In the genomic region with DNA sequence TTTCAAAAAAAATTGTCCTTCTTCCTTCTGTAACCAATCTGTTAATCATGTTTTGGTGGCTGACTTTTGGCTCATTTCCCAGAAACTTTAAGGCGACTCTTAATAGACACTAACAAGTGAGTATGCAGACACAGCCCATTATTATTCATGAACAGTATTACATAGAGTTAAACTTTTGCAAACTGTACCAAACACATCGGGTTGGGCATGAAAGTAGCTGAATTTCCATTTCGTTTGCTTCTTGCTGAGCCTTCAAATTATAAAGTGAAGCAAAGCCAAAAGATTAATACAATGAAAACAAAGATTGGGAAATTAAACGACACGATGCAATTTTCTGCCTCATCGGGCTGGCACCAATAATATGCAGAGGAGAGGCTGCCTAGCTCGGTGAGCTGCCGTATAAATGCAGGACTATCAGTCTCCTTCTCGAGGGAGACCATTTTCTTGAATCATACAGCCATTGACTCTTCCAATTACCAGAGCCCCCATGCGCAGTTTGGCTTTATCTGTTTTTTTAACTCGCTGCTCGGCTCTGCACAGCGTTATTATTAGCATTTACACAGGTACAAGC, we compare ENCODE assay signal across 11 mouse cellular contexts.
A peak's percentile ranks its signal among the peaks of the same experiment; 100 is the strongest.
DNase-seq lines count a peak whose midpoint lies in the region; ATAC-seq and TF ChIP-seq lines count a peak whose summit lies in the region.
"Had no signal": no experiment of that assay in that cellular context is flagged by ENCODE, and none has a peak within 500 bp of the region (broad histone marks: within the 10 kb centered on the region; RNA-seq: fewer than 3 reads in every experiment).

No protein-coding gene starts in this region.

- peak overlapping the region; percentile 44 for H3K4me2 ChIP-seq in hindbrain, embryonic 14.5 days (replicated peaks)
- H3K4me2 ChIP-seq in neural tube, embryonic 12.5 days (replicated peaks), result no peak overlapping the region
- H3K4me2 ChIP-seq: liver, embryonic 15.5 days had no signal

- no peaks in the 10 kb centered on the region for H3K36me3 ChIP-seq in heart, adult 2 months (ENCODE audit: control insufficient read depth, insufficient read depth, low read length)
- H3K36me3 ChIP-seq in hindbrain, embryonic 14.5 days (replicated peaks; ENCODE audit: control insufficient read depth, insufficient read depth), result no peaks in the 10 kb centered on the region
- H3K36me3 ChIP-seq in neural tube, embryonic 12.5 days, result no peaks in the 10 kb centered on the region
- H3K36me3 ChIP-seq: liver, embryonic 15.5 days had no signal

- no peak for TF ChIP-seq CTCF in heart, adult 2 months (IDR thresholded peaks at IDR 0.05)

- ATAC-seq in hindbrain, embryonic 14.5 days (ENCODE audit: low FRiP score), result peak; percentile 87
- ATAC-seq in neural tube, embryonic 12.5 days (ENCODE audit: low FRiP score, low read depth), result peak; percentile 82
- ATAC-seq: inflammation-experienced regulatory T-cells, adult 6 months had no signal

- no peaks in the 10 kb centered on the region for H3K9me3 ChIP-seq in hindbrain, embryonic 14.5 days (ENCODE audit: control insufficient read depth, low read length)
- no peaks in the 10 kb centered on the region for H3K9me3 ChIP-seq in neural tube, embryonic 12.5 days
- H3K9me3 ChIP-seq: liver, embryonic 15.5 days had no signal

- no peaks in the 10 kb centered on the region for H3K4me1 ChIP-seq in heart, adult 2 months (ENCODE audit: control insufficient read depth, insufficient read depth, low read length)
- 0 out of 2 replicates have a peak, but pooled peaks cover 9% of the 10 kb centered on the region for H3K4me1 ChIP-seq in hindbrain, embryonic 14.5 days (replicated peaks; ENCODE audit: control insufficient read depth, insufficient read depth, low read length)
- 0 out of 2 replicates have a peak, but pooled peaks cover 2% of the 10 kb centered on the region for H3K4me1 ChIP-seq in neural tube, embryonic 12.5 days
- H3K4me1 ChIP-seq: liver, embryonic 15.5 days had no signal

- H3K79me2 ChIP-seq in heart, adult 2 months (replicated peaks; ENCODE audit: control insufficient read depth, insufficient read depth, low read length), result no peaks in the 10 kb centered on the region

- peak overlapping the region; percentile 23 for H3K4me3 ChIP-seq in heart, adult 2 months
- H3K4me3 ChIP-seq in hindbrain, embryonic 14.5 days (replicated peaks; ENCODE audit: low read length), result no peak overlapping the region; the same call in 1 of the 2 replicates
- no peak overlapping the region for H3K4me3 ChIP-seq in neural tube, embryonic 12.5 days
- H3K4me3 ChIP-seq: liver, embryonic 15.5 days had no signal

- H3K27me3 ChIP-seq in heart, adult 2 months (ENCODE audit: control insufficient read depth, insufficient read depth, low read length), result no peaks in the 10 kb centered on the region
- H3K27me3 ChIP-seq in hindbrain, embryonic 14.5 days (ENCODE audit: control insufficient read depth, insufficient read depth, low read length), result no peaks in the 10 kb centered on the region
- H3K27me3 ChIP-seq in neural tube, embryonic 12.5 days (replicated peaks), result no peaks in the 10 kb centered on the region
- H3K27me3 ChIP-seq: liver, embryonic 15.5 days had no signal

- no peak for TF ChIP-seq EP300 in heart, adult 2 months (IDR thresholded peaks at IDR 0.05; ENCODE audit: insufficient read depth, low read depth, low read length)

- intact Hi-C loops in heart, adult 2 months (cut with DNase I), result no loop called here

- H3K9ac ChIP-seq in heart, adult 2 months (ENCODE audit: low read depth, low read length), result no peak overlapping the region
- H3K9ac ChIP-seq in hindbrain, embryonic 14.5 days, result no peak overlapping the region
- no peak overlapping the region for H3K9ac ChIP-seq in neural tube, embryonic 12.5 days
- H3K9ac ChIP-seq: liver, embryonic 15.5 days had no signal

- WGBS in heart, adult 2 months, result 55% methylated on average over 13 of the region's 13 CpGs
- WGBS in hindbrain, embryonic 14.5 days, result 24% methylated on average over 13 of the region's 13 CpGs
- WGBS in neural tube, embryonic 12.5 days, result 54% methylated on average over 13 of the region's 13 CpGs

- peak overlapping the region; percentile 66 for H3K27ac ChIP-seq in heart, adult 2 months
- peak overlapping the region; percentile 71 for H3K27ac ChIP-seq in hindbrain, embryonic 14.5 days
- H3K27ac ChIP-seq in neural tube, embryonic 12.5 days, result no peak overlapping the region
- H3K27ac ChIP-seq: liver, embryonic 15.5 days had no signal

- TF ChIP-seq POLR2A in heart, adult 2 months (IDR thresholded peaks at IDR 0.05; ENCODE audit: insufficient read depth, low read depth, low read length), result no peak

- no peak for DNase-seq in heart, adult 2 months
- no peak for DNase-seq in heart, adult 11 months
- peak; percentile 6 for DNase-seq in lung, postnatal 10 days
- no peak for DNase-seq in lung, postnatal 14 days
- peak; percentile 62 for DNase-seq in hindbrain, embryonic 14.5 days (ENCODE audit: low spot score)
- DNase-seq in left cerebral cortex, adult 18-20 months (ENCODE audit: low spot score in 2 of 2), result no peak
- no peak for DNase-seq in cerebellum, adult 8-10 months
- DNase-seq: thymus, postnatal 14 days had no signal

Comparison
In these comparisons a context has a peak if more than half of its experiments do, and no peak if none do; other contexts are left out.
1. DNase-seq: peak in lung, postnatal 10 days (single experiment) and hindbrain, embryonic 14.5 days (single experiment); none in heart, adult 2 months (0 of 2), heart, adult 11 months (single experiment), lung, postnatal 14 days (single experiment), left cerebral cortex, adult 18-20 months (0 of 2) and cerebellum, adult 8-10 months (single experiment).